Mouse (Mus musculus): ENCODE measurements around the gene Inhbe. TPM values are rescaled to one million over a fixed set of nuclear protein-coding genes. Genes with fewer than 3 reads are reported as not detected.
"Not testable (repeated sequence)": the region's sequence is repeated elsewhere in the genome, so short reads cannot be mapped to it uniquely, and the experiment has no call there.

The Inhbe gene
- total and polyA plus RNA-seq, 2 experiments = 7.5 to 22.6 TPM

DNA sequence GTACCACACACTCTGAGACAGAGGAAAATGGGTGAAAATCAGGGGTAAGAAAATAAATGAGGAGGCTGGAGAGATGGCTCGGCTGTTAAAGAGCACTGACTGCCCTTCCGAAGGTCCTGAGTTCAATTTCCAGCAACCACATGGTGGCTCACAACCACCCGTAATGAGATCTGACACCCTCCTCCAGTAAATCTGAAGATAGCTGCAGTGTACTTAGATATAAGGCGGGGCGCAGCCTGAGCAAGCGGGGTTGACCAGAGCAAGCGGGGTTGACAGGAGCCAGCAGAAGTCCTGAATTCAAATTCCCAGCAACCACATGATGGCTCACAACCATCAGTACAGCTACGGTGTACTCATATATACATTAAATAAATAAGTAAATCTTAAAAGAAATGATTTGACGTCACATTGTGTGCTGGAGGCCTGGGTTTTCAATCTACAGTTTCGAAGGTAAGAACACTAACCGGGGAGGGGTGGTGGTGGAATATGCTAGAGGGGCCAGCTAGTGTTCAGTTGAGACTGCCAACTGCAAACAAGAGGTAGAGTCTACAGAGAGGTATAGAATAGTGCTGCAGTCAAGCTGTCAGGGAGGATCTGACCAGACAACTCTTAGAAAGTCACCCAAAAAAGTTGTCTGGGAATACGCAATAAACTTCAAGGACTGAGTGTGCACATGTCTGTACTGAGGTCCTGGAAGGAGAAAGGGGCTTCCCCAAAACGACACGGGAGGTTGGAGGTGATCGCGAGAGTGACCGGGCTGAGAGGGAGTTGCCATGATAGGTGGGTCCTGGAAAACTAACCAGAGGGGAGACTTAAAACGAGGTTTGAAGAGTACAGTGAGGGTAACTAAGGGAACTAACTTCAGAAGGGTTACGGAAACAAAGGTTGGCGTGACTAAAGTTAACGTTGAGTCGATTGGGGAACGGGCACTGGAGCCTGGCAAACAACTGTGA lies 43.4 kb downstream of the Inhbe start:
- Histone ChIP-seq H3K27ac (replicated peaks; ENCODE audit: insufficient read depth, low read depth, low read length) (peak overlapping the region; percentile 79), H3K36me3 (ENCODE audit: control insufficient read depth, insufficient read depth, low read length) (peaks cover 24% of the 10 kb centered on the region), H3K27me3 (ENCODE audit: control insufficient read depth, insufficient read depth, low read length) (no peaks in the 10 kb centered on the region), H3K79me2 (ENCODE audit: control insufficient read depth, insufficient read depth, low read length) (peaks cover 6% of the 10 kb centered on the region; the same call in 1 of the 2 replicates), H3K9ac (ENCODE audit: low read depth, low read length) (peak overlapping the region; percentile 88), H3K4me1 (ENCODE audit: control insufficient read depth, insufficient read depth, low read length) (peaks cover 8% of the 10 kb centered on the region), H3K4me3 (ENCODE audit: insufficient read depth, low read depth, low read length) (peak overlapping the region; percentile 77)
- TF ChIP-seq POLR2A (IDR thresholded peaks at IDR 0.05; ENCODE audit: extremely low read depth, insufficient read depth, low read length) = no peak
- TF ChIP-seq CTCF (IDR thresholded peaks at IDR 0.05; ENCODE audit: low read depth, low read length) = no peak
- WGBS = 28% methylated on average over 23 of the region's 23 CpGs
- DNase-seq (ENCODE audit: extremely low read depth, low read depth, low spot score) = peak; percentile 36

- H3K27ac ChIP-seq (replicated peaks; ENCODE audit: insufficient read depth, low read depth, low read length); H3K79me2 ChIP-seq (ENCODE audit: control insufficient read depth, insufficient read depth, low read length); H3K27me3 ChIP-seq (ENCODE audit: control insufficient read depth, insufficient read depth, low read length); DNase-seq (ENCODE audit: extremely low read depth, low read depth, low spot score); H3K4me3 ChIP-seq (ENCODE audit: insufficient read depth, low read depth, low read length); H3K4me1 ChIP-seq (ENCODE audit: control insufficient read depth, insufficient read depth, low read length); H3K9ac ChIP-seq (ENCODE audit: low read depth, low read length): not testable (repeated sequence)
- H3K36me3 ChIP-seq (ENCODE audit: control insufficient read depth, insufficient read depth, low read length) = peaks cover 28% of the 10 kb centered on the region
- WGBS = 87% methylated on average over 3 of the region's 3 CpGs
These were observed 45.0 kb downstream of the Inhbe start for GRCm38 (mm10) chr10:127309167-127309566.

GRCm38 (mm10) chr10:127303136-127303535 lies 51.1 kb downstream of the Inhbe start:
- DNase-seq (ENCODE audit: extremely low read depth, low read depth, low spot score) = no peak
- no peak overlapping the region for H3K4me3 ChIP-seq (ENCODE audit: insufficient read depth, low read depth, low read length)
- H3K79me2 ChIP-seq (ENCODE audit: control insufficient read depth, insufficient read depth, low read length) = no peaks in the 10 kb centered on the region
- TF ChIP-seq CTCF (IDR thresholded peaks at IDR 0.05; ENCODE audit: low read depth, low read length) (no peak), POLR2A (IDR thresholded peaks at IDR 0.05; ENCODE audit: extremely low read depth, insufficient read depth, low read length) (no peak)
- peaks cover 52% of the 10 kb centered on the region for H3K36me3 ChIP-seq (ENCODE audit: control insufficient read depth, insufficient read depth, low read length)
- 97% methylated on average over 11 of the region's 11 CpGs for WGBS
- H3K4me1 ChIP-seq (ENCODE audit: control insufficient read depth, insufficient read depth, low read length) = no peaks in the 10 kb centered on the region
- no peak overlapping the region for H3K9ac ChIP-seq (ENCODE audit: low read depth, low read length)
- H3K27ac ChIP-seq (replicated peaks; ENCODE audit: insufficient read depth, low read depth, low read length) = no peak overlapping the region
- no peaks in the 10 kb centered on the region for H3K27me3 ChIP-seq (ENCODE audit: control insufficient read depth, insufficient read depth, low read length)

DNA sequence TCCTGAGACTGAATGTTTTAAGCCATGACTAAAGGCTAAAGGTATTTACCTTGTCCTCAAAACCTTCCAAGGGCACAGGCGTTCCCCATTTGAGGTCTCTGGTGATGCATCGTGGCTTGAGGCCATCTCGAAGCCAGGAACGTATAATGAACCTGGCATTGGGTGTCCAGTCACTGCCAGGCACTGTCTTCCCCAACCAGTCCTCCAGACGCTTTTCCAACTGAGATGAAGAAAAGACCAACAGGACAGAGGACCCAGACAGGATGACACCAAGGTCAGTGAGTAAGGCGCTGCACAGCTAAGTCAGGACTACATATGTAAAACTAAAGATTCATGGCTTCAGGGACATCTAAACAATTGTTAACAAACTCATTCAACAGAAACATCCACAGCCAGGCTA lies 53.9 kb downstream of the Inhbe start:
- Histone ChIP-seq H3K27me3 (ENCODE audit: control insufficient read depth, insufficient read depth, low read length) (no peaks in the 10 kb centered on the region), H3K36me3 (ENCODE audit: control insufficient read depth, insufficient read depth, low read length) (peaks cover 56% of the 10 kb centered on the region), H3K27ac (replicated peaks; ENCODE audit: insufficient read depth, low read depth, low read length) (no peak overlapping the region), H3K4me3 (ENCODE audit: insufficient read depth, low read depth, low read length) (no peak overlapping the region), H3K79me2 (ENCODE audit: control insufficient read depth, insufficient read depth, low read length) (0 out of 2 replicates have a peak, but pooled peaks cover 4% of the 10 kb centered on the region), H3K9ac (ENCODE audit: low read depth, low read length) (no peak overlapping the region), H3K4me1 (ENCODE audit: control insufficient read depth, insufficient read depth, low read length) (0 out of 2 replicates have a peak, but pooled peaks cover under 1% of the 10 kb centered on the region)
- no peak for DNase-seq (ENCODE audit: extremely low read depth, low read depth, low spot score)
- 95% methylated on average over 6 of the region's 6 CpGs for WGBS
- TF ChIP-seq CTCF (IDR thresholded peaks at IDR 0.05; ENCODE audit: low read depth, low read length) (no peak), POLR2A (IDR thresholded peaks at IDR 0.05; ENCODE audit: extremely low read depth, insufficient read depth, low read length) (no peak)

Other genes with a start within 250 kb of the Inhbe start
- gene Os9, start 233.3 kb downstream of the Inhbe start, total RNA-seq (2014; rRNA removed) = 130 TPM in 2 replicates
- gene Os9, start 233.3 kb downstream of the Inhbe start, polyA plus RNA-seq (2012; rRNA removed) = 128 and 130 TPM in 2 replicates
- gene B4galnt1, start 189.2 kb downstream of the Inhbe start, total RNA-seq (2014; rRNA removed) = 21.9 and 36.3 TPM in 2 replicates
- gene B4galnt1, start 189.2 kb downstream of the Inhbe start, polyA plus RNA-seq (2012; rRNA removed) = 85.0 and 89.8 TPM in 2 replicates
- 1.3 and 3.1 TPM in 2 replicates for gene Slc26a10, start 173.8 kb downstream of the Inhbe start, total RNA-seq (2014; rRNA removed)
- 4.1 and 5.8 TPM in 2 replicates for gene Slc26a10, start 173.8 kb downstream of the Inhbe start, polyA plus RNA-seq (2012; rRNA removed)
- 0.83 and 0.87 TPM in 2 replicates for gene Arhgef25, start 164.3 kb downstream of the Inhbe start, total RNA-seq (2014; rRNA removed)
- 0.91 and 1.4 TPM in 2 replicates for gene Arhgef25, start 164.3 kb downstream of the Inhbe start, polyA plus RNA-seq (2012; rRNA removed)
- 1.5 and 1.8 TPM in 2 replicates for gene Dtx3, start 158.7 kb downstream of the Inhbe start, total RNA-seq (2014; rRNA removed)
- 5.2 and 10.0 TPM in 2 replicates for gene Dtx3, start 158.7 kb downstream of the Inhbe start, polyA plus RNA-seq (2012; rRNA removed)
- gene Pip4k2c, start 142.8 kb downstream of the Inhbe start, total RNA-seq (2014; rRNA removed) = 8.9 and 10.7 TPM in 2 replicates
- gene Pip4k2c, start 142.8 kb downstream of the Inhbe start, polyA plus RNA-seq (2012; rRNA removed) = 13.0 and 13.9 TPM in 2 replicates
- 0.55 and 0.74 TPM in 2 replicates for gene Kif5a, start 91.1 kb downstream of the Inhbe start, total RNA-seq (2014; rRNA removed)
- 5.0 and 10.7 TPM in 2 replicates for gene Kif5a, start 91.1 kb downstream of the Inhbe start, polyA plus RNA-seq (2012; rRNA removed)
- gene Dctn2, start 88.0 kb downstream of the Inhbe start, total RNA-seq (2014; rRNA removed) = 71.3 and 78.5 TPM in 2 replicates
- 122 and 132 TPM in 2 replicates for gene Dctn2, start 88.0 kb downstream of the Inhbe start, polyA plus RNA-seq (2012; rRNA removed)
- 1.0 and 2.6 TPM in 2 replicates for gene Mbd6, start 65.4 kb downstream of the Inhbe start, total RNA-seq (2014; rRNA removed)
- 14.4 and 19.2 TPM in 2 replicates for gene Mbd6, start 65.4 kb downstream of the Inhbe start, polyA plus RNA-seq (2012; rRNA removed)
- gene Mars, start 42.6 kb downstream of the Inhbe start, total RNA-seq (2014; rRNA removed) = 59.6 and 67.3 TPM in 2 replicates
- 65.6 and 70.7 TPM in 2 replicates for gene Mars, start 42.6 kb downstream of the Inhbe start, polyA plus RNA-seq (2012; rRNA removed)
- 1.5 and 2.0 TPM in 2 replicates for gene Arhgap9, start 32.4 kb downstream of the Inhbe start, total RNA-seq (2014; rRNA removed)
- gene Arhgap9, start 32.4 kb downstream of the Inhbe start, polyA plus RNA-seq (2012; rRNA removed) = 1.8 and 2.1 TPM in 2 replicates
- not detected in 2 replicates for gene Gli1, start 12.4 kb downstream of the Inhbe start, total RNA-seq (2014; rRNA removed)
- gene Gli1, start 12.4 kb downstream of the Inhbe start, polyA plus RNA-seq (2012; rRNA removed) = 0.04 TPM in 2 replicates
- gene Inhbc, start 16.0 kb upstream of the Inhbe start, total RNA-seq (2014; rRNA removed) = 8.2 and 18.4 TPM in 2 replicates
- 58.0 and 61.8 TPM in 2 replicates for gene Inhbc, start 16.0 kb upstream of the Inhbe start, polyA plus RNA-seq (2012; rRNA removed)
- gene R3hdm2, start 25.9 kb upstream of the Inhbe start, total RNA-seq (2014; rRNA removed) = 15.8 and 17.5 TPM in 2 replicates
- gene R3hdm2, start 25.9 kb upstream of the Inhbe start, polyA plus RNA-seq (2012; rRNA removed) = 66.9 and 70.1 TPM in 2 replicates
- 0.20 and 0.37 TPM in 2 replicates for gene Stac3, start 147.3 kb upstream of the Inhbe start, total RNA-seq (2014; rRNA removed)
- gene Stac3, start 147.3 kb upstream of the Inhbe start, polyA plus RNA-seq (2012; rRNA removed) = 0.42 and 0.49 TPM in 2 replicates
- gene Ndufa4l2, start 160.6 kb upstream of the Inhbe start, total RNA-seq (2014; rRNA removed) = 0.09 and 0.40 TPM in 2 replicates
- 4.0 and 4.4 TPM in 2 replicates for gene Ndufa4l2, start 160.6 kb upstream of the Inhbe start, polyA plus RNA-seq (2012; rRNA removed)
- 130 and 154 TPM in 2 replicates for gene Shmt2, start 168.0 kb upstream of the Inhbe start, total RNA-seq (2014; rRNA removed)
- gene Shmt2, start 168.0 kb upstream of the Inhbe start, polyA plus RNA-seq (2012; rRNA removed) = 309 and 324 TPM in 2 replicates
- not detected in 2 replicates for gene Nxph4, start 180.1 kb upstream of the Inhbe start, total RNA-seq (2014; rRNA removed)
- gene Nxph4, start 180.1 kb upstream of the Inhbe start, polyA plus RNA-seq (2012; rRNA removed) = 0.05 TPM in 1 of 2 replicates, not detected in the other

Data from liver, adult 2 months (tissue).